Mouse (Mus musculus) bone marrow macrophage, adult 2 months (primary cell): ENCODE measurements around the gene Vwa8. TPM values are rescaled to one million over a fixed set of nuclear protein-coding genes. Genes with fewer than 3 reads are reported as not detected.
A peak's percentile ranks its signal among the peaks of the same experiment; 100 is the strongest.

Source experiments
- H3K27ac ChIP-seq: 2 replicates; pipeline ENCODE4 v1.5.1; 2012; ENCODE audit warnings: low read depth, low read length; ENCODE audit not compliant: insufficient read depth
- H3K4me1 ChIP-seq: 2 replicates; pipeline ENCODE4 v1.6.1; 2012; ENCODE audit warnings: low read length; ENCODE audit not compliant: control insufficient read depth, insufficient read depth
- H3K4me3 ChIP-seq: 2 replicates; pipeline ENCODE4 v1.5.1; 2012; ENCODE audit warnings: mild to moderate bottlenecking, low read length, moderate library complexity; ENCODE audit not compliant: insufficient read depth
- CTCF ChIP-seq: IDR thresholded peaks from 2 replicates; pipeline ENCODE4 v1.5.1; 2012; ENCODE audit warnings: low read depth, mild to moderate bottlenecking, low read length, moderate library complexity
- POLR2A ChIP-seq: IDR thresholded peaks from 2 replicates; pipeline ENCODE4 v1.6.1; 2012; ENCODE audit warnings: mild to moderate bottlenecking, low read depth, low read length, borderline replicate concordance
- polyA plus RNA-seq: library from polyadenylated mRNA; stranded (reverse); fragments of >200 nt; gene quantifications from 2 replicates; pipeline ENCODE4 v1.2.4, GENCODE M21; 2012; ENCODE audit not compliant: missing spikeins, insufficient read depth, insufficient read length

Vwa8 gene
- polyA plus RNA-seq, 1 experiment = 19.3 TPM

DNA sequence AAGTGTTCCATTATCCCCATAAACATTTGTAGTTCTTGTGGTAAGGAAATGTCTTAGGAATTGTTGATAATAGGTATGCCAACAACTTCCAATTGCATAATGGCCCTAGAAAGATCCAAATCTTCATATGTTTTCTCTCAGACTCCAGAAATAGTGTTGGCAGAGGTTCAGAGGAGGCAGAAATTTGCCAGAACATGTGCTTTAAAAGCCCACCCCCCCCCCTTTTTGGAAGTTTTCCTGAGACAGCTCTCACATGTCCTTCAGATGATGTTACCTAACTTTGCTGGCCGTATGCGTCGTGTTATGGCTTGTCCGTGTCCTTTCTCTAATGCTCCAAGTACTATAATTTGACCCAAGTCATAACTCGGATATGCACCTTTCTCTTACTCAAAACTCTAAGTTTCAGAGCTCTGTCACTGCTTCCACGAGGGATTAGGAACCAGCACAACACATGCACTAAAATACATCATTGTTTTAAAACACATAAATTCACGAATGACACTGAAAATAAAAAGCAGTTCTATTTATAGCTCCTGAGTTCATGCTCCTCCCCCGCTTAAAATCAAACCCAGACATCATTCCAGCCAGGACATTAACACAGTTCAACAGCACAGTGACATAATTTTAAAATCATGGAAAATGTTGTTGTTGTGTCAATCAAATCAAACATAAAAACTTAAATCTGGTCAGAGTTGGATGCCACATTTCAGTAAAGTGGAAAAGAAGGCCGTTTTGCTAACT, 227.9 kb downstream of the Vwa8 start:
- TF ChIP-seq POLR2A (no peak), CTCF (no peak)
- H3K4me1 ChIP-seq = peaks cover 8% of the 10 kb centered on the region
- H3K27ac ChIP-seq = no peak overlapping the region
- no peak overlapping the region for H3K4me3 ChIP-seq

DNA sequence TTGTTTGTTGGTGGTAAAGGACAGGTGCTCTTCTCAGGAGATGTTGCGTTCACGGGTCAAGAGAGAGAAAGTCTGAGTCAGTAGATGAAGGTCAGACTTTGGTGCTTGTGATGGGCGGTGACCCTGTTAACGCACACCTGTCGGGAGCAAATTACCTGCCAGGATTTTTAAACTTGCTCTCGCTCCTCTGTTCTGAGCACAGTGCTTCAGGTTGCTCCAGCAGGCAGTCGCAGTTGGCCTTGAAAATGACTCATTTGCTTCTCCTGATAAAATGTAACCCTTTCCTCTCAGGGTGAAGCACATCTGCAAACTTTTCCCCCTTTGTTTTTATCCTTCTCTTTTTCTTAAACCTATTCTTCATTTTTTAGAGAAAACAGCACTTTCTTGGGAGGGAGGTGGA, 234.7 kb downstream of the Vwa8 start:
- no peak overlapping the region for H3K27ac ChIP-seq

DNA sequence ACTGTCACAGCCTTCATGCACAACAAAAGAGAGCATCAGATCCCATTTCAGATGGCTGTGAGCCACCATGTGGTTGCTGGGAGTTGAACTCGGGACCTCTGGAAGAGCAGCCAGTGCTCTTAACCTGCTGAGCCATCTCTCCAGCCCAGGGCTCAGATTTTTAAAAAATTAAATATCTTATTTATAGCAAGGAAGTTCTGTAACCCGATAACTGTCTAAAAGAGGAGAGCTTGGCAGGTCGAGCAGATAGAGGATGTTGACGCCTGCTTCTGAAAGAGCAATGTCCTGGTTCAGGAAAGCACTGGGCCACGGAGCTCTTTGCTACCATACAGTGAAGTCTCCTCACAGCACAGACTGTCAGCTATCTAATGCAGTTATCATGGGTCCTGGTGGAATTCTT, 237.2 kb downstream of the Vwa8 start:
- TF ChIP-seq CTCF (no peak), POLR2A (no peak)
- peaks cover 20% of the 10 kb centered on the region for H3K4me1 ChIP-seq

More for the DNA sequence above, 234.7 kb downstream of the Vwa8 start:
- peaks cover 11% of the 10 kb centered on the region for H3K4me1 ChIP-seq
- TF ChIP-seq CTCF (no peak), POLR2A (no peak)
- no peak overlapping the region for H3K4me3 ChIP-seq

DNA sequence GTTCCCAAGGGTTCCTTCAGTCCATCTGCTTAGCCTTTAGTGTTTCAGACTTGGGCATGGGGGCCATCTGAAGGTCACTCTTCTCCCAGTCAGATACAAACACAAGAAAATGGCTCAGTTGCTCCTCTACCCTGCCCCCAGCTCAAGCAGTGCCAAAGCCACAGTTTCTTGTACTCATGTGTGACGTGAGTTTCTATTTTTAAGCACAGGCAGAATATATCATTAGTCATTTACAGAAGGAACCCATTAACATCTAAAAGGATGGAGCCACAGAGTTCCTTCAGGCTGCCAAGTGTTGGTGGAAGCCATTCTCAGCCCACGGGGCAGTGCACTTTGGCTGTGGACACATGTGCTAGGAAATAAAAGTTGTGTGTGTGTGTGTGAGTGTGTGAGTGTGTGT, 240.6 kb downstream of the Vwa8 start:
- Histone ChIP-seq H3K27ac (peak overlapping the region; percentile 74), H3K4me1 (peaks cover 25% of the 10 kb centered on the region), H3K4me3 (no peak overlapping the region)
- no peak for TF ChIP-seq CTCF
- TF ChIP-seq POLR2A = no peak

More for the DNA sequence above, 237.2 kb downstream of the Vwa8 start:
- H3K27ac ChIP-seq = no peak overlapping the region
- no peak overlapping the region for H3K4me3 ChIP-seq

DNA sequence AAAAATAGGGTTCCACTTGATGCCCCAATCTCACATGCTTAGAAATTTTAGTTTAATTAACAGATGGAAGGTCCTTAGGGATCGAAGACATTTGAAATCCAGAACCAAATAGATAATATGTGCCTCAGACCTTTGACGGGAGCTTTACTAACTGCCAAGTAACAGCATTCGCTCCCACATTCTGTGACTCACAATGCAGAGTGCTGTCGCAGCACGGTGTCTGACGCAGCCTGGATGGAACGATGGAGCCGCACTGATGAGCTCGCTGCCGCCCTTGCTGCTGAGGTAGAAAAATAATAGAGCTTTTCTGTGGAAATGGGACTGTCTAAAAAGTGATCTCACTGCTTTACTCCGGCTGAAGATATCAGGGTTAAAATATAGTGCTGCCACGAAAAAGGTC, 248.3 kb downstream of the Vwa8 start:
- Histone ChIP-seq H3K4me1 (no peaks in the 10 kb centered on the region), H3K27ac (no peak overlapping the region), H3K4me3 (no peak overlapping the region)
- no peak for TF ChIP-seq CTCF
- no peak for TF ChIP-seq POLR2A

DNA sequence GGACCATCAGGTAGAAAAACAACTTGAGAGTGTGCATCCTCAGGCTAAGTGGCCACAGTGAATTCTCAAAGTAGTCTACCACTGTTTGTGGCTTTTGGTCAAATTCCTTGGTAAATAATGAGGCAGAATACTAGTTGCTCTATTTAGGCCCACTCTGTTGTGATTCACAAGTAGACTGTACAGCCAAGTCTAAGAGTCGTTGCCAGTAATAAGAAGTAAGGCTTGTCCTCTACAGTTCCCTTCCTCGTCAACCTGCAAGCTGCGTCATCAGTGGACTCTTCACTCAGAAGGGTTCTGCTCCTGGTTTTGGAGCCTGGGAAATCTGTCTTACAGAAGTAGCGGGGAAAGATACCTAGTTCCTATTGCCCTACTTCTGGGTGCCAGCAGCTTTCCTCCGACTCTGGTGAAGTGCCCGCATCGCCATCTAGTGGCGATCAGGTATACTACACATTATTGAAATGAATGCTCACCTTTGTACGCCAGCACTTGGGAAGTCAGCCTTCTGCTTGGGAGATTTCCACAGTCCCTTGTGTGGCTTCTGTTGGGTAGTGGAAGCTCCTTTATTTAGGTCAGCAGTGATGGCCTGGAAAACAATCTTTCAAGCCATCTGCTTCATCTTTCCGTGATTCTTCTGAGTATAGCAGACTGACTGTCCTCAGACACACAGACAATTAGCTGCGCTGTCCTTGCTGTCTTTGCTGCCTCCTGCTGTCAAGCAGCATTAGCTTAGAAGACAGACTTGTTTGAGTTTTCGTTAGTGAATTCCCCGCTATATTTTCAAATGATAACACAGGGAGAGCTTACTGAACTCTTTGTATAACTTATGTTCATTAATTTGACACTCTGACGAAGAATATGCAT, 258.0 kb downstream of the Vwa8 start:
- no peak overlapping the region for H3K27ac ChIP-seq
- no peak overlapping the region for H3K4me3 ChIP-seq
- TF ChIP-seq CTCF (peak; percentile 74), POLR2A (no peak)
- no peaks in the 10 kb centered on the region for H3K4me1 ChIP-seq

DNA sequence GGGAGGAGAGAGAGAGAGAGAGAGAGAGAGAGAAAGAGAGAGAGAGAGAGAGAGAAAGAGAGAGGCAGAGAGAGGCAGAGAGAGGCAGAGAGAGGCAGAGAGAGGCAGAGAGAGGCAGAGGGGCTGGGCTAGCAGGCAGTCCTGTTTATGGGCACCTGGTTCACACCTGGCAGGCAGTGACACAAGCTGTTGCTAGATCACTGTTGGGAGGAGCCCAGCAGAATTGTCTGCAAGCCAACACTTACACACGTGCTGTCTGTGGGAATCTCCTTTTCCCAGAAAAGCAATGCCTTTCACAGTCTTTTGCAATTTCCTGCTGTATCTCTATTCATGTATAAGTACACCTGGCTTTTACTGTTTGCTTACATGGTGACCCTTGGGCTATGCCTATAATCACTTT, 260.5 kb downstream of the Vwa8 start:
- TF ChIP-seq POLR2A (no peak), CTCF (no peak)
- H3K27ac ChIP-seq = no peak overlapping the region

DNA sequence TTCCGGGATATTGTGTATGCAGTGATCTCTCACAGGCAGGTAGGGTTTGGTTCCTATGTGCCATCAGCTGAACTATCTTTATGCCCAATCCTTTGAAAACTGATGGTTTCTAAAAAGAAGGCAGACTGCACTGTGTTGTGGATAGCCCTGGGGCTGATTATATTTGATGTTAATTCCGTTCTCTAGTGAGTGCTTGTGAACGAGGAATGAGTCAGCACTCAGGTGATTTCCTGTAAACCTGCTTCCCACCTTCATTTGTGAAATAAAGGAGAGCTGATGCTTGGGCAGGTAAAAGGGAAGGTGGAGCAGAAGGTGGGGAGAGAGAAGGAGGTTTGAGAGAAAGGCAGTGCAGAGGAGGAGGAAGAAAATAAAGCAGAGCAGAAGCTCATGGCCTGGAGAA, 261.2 kb downstream of the Vwa8 start:
- Histone ChIP-seq H3K27ac (no peak overlapping the region), H3K4me3 (no peak overlapping the region), H3K4me1 (peaks cover 6% of the 10 kb centered on the region; the same call in 1 of the 2 replicates)
- no peak for TF ChIP-seq CTCF
- TF ChIP-seq POLR2A = no peak

More for the DNA sequence above, 260.5 kb downstream of the Vwa8 start:
- Histone ChIP-seq H3K4me1 (no peaks in the 10 kb centered on the region; the same call in 1 of the 2 replicates), H3K4me3 (no peak overlapping the region)

DNA sequence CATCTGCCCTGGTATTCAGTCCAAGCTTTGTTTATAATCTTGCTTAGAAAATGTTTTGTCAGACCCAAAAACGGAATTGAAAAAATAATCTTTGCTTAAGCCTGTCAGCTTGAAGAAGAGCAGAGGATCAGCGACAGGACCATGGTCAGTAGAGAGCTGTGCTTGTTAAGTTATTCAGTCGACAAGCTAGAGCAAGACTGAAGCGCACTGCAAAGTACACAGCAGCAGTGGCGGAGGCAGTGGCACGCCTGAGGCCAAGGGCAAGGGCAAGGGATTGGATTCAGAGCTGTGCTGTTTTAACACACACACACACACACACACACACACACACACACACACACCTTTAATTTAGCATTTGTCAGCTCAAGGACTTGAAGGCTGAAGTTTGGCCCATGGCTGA, 263.2 kb downstream of the Vwa8 start:
- TF ChIP-seq POLR2A (no peak), CTCF (no peak)

More for the DNA sequence above, 263.2 kb downstream of the Vwa8 start:
- H3K27ac ChIP-seq = no peak overlapping the region
- no peak overlapping the region for H3K4me3 ChIP-seq
- H3K4me1 ChIP-seq = peaks cover 7% of the 10 kb centered on the region; the same call in 1 of the 2 replicates
